Mouse (Mus musculus): ENCODE measurements around the gene Mdga1. TPM values are rescaled to one million over a fixed set of nuclear protein-coding genes. Genes with fewer than 3 reads are reported as not detected.

Mdga1 gene
- total RNA-seq, 2 experiments from 2014 or later: 16.0 to 22.2 TPM

GRCm38 (mm10) chr17:29778021-29778420 lies 191.9 kb downstream of the Mdga1 start:
- intact Hi-C loops (cut with DNase I): loop anchor here (10.0 kb wide), 1 partner anchor 173 kb away; no protein-coding TSS in a partner anchor

More at GRCm38 (mm10) chr17:29778021-29778420, 191.9 kb downstream of the Mdga1 start:
- DNase-seq: no peak

Other genes starting within 250 kb of the Mdga1 start
- gene Zfand3, start 34.6 kb upstream of the Mdga1 start, total RNA-seq (2021): 100 to 1,000 TPM; 118 to 128 TPM

Measured in heart, postnatal 14 days (tissue).